Mouse (Mus musculus): ENCODE measurements around the gene Pgrmc1.
A peak's percentile ranks its signal among the peaks of the same experiment; 100 is the strongest.
"Not testable (repeated sequence)": the region's sequence is repeated elsewhere in the genome, so short reads cannot be mapped to it uniquely, and the experiment has no call there.

Gene Pgrmc1

GRCm38 (mm10) chrX:36597707-36598389, at the start of gene Pgrmc1:
TSS of gene Pgrmc1 (plus strand) at chrX:36598206.
- peak; percentile 82 for DNase-seq

DNA sequence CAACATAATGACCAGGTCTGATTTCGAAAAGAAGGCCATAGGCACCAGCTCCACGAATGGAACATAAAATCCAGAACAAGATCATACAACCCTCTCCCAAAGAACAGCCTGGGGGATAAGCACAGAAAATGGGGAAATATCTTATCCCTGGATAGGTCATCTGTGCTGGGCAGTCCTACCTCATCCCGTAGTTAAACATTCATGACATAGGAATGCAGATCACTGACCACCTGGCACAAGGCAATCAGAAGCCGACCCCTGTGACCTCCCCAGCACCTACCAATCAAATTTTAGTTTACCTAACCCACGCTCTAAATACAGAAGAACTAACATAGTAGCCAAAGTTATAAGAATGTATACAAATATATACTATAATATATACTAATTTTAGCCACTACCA, 49.2 kb upstream of the Pgrmc1 start:
- no peak for DNase-seq

- peak; percentile 7 for DNase-seq
These were observed 47.1 kb upstream of the Pgrmc1 start for GRCm38 (mm10) chrX:36550906-36551305.

DNA sequence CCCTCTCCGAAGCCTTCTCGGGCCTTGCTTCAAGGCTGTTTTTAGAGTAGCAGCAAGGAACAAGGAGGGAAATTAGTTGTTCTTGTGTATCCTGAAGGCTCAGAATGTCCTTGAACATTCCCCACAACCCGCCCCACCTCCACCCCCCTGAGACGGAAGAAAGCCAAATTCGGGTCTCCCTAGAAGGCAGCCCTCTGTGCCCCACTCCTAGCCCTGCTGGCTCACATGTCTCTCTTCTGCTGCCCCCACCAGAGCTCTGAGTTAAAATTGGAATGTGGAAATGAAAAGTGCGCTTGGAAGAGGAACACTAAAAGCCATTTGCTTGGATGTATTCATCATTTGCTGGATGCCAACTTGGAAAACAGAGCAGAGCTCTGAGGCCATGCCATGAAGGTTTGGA, 46.7 kb upstream of the Pgrmc1 start:
- DNase-seq: no peak

DNA sequence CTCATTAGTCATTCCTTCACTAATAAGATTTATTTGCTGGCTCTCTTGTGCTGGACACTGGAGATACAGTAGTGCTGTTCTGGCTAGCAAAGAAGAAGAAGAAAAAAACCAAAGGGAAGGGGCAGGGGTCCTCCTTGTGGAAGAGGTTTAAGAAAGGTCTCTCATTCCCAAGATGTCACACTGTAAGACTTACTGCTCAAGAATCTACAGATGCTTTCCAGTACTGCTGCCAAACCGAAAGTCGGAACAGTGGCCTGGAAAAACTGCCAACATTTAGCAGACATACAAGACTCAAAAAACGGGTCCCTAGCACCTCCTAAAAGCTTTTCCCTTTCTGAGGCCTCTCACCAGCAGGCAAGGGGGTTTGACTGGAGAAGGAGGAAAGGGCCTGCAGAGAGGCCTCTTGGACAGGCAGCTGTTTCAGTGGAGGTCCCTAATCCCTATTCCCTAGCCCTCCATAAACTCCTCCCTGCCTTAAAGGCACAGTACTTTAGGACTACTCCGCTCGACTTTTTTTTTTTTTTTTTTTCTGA, 45.9 kb upstream of the Pgrmc1 start:
- DNase-seq: peak; percentile 52

GRCm38 (mm10) chrX:36552715-36553114, 45.3 kb upstream of the Pgrmc1 start:
- no peak for DNase-seq

- not testable (repeated sequence) for DNase-seq
These were observed 42.8 kb upstream of the Pgrmc1 start for GRCm38 (mm10) chrX:36555196-36555595.

DNA sequence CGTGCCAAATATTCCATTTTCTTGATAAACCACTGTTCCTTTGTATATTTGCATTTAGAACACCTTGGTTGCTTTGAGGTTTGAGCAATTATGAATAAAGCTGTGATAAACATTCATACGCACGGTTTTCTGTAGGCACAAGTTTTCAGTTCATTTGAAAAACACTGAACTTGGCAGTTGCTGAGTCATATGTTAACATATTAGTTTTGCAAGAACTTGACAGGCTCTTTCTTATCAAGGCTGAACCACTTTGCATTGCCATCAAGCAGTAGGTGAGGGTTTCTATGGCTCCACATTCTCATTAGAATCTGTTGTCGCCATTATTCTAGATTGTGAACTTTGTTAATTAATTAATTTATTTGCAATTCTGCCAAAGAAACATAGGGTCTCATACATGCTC, 37.8 kb upstream of the Pgrmc1 start:
- DNase-seq: no peak

DNA sequence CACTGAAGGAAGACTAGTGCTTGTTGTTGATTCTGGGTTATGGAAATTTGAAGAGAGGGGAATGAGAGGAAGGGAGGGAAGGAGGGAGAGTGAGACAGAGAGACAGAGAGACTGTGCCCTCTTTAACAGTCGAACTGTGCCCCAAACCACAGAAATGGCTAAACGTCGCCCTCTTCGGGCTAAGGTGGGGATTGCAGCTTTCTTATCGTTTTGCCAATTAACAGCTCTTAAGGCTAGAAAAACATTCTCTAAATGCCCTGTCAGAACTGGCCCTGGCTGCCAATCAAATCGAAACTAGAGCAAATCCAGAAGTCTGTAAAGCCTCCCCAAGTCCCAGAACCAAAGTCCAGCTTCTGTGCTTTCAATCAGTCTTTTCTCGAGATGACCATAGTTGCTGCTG, 36.4 kb upstream of the Pgrmc1 start:
- peak; percentile 55 for DNase-seq

GRCm38 (mm10) chrX:36562079-36562478, 35.9 kb upstream of the Pgrmc1 start:
- no peak for DNase-seq

GRCm38 (mm10) chrX:36586629-36587303, 11.2 kb upstream of the Pgrmc1 start:
- no peak for DNase-seq

DNA sequence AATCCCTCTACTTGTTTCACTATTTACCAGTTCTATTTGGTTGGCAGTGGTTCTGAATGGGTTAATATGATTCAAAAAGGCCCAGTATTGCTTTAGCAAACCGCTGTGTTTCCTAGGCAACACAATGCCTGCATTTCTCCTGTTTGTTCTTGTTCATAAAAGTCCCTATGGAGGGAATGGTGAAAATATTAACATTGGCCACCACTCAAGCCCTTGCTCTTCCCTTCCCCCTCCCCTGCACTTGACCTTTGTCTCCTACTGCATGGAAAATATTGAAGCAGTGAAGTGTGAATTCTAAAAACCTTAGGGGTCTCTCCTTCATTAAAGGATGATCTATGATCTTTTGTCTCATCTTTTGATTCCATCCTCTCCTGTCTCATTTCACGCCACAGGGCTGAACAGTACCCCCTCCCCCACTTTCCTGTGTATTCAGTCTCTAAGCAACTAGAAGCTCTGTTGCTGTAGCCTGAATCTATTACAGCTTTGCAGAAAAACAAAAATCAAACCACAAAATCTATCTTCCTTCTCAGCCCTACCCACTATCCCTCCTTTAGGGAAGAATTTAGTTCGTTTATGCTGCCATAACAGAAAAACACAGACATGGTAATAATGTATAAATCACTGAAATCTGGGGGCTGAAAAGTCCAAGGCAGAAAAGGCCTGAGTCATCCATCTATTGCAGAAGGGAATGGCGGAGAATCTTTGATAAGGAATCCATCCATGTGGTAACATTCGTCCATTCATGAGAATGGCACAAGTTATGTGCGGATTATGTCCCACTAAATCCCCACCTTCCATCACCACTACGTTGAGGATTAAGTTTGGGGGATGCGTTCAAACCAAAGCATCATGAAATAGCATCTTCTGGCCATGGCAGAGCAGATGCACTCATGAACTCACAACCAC, 10.4 kb upstream of the Pgrmc1 start:
- no peak for DNase-seq

- no peak for DNase-seq
These were observed 7.7 kb upstream of the Pgrmc1 start for GRCm38 (mm10) chrX:36590266-36590665.

DNA sequence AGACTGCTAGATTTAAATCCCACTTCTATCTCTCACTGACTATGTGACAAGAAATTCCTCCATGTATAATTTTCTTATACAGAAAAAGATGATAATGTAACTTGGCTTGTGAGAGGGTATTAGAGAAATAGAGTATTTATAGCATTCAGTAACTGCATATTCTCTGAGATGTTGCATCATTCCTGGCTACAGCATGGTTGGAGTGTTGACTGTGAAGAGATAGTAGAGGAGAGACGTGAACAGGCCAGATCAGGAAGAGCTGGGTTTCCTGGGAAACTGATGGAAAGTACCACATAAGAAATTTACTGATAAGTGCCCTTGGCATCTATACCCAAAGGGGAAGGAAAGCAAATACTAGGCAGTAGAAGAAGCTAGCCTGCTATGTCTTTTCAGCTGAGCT, 6.9 kb upstream of the Pgrmc1 start:
- no peak for DNase-seq

GRCm38 (mm10) chrX:36591539-36591938, 6.5 kb upstream of the Pgrmc1 start:
- no peak for DNase-seq

GRCm38 (mm10) chrX:36595247-36595646, 2.8 kb upstream of the Pgrmc1 start:
- DNase-seq: no peak

DNA sequence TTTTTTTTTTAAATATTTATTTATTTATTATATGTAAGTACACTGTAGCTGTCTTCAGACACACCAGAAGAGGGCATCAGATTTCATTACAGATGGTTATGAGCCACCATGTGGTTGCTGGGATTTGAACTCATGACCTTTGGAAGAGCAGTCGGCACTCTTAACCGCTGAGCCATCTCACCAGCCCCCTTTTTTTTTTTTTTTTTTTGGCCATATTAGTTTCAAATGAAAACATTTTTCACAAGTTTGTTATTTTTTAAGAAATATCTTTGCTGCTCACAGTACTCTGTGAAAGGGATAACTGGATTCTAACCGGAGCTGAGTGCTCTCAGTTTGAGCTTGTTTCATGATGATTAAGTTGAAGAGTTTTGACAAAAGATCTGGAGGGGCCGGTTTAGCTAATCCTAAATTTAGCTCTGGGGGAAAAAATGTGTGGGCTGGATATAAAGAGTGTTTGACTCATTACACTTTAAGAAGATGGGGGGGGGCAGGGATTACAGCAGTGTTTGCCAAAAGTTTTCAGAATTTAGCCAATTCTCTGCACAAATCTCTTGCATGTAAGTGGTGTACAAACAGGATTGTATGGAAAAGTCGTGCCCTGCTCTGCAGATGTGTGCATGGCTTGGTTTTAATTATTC, 1.4 kb upstream of the Pgrmc1 start:
- DNase-seq: not testable (repeated sequence)

DNA sequence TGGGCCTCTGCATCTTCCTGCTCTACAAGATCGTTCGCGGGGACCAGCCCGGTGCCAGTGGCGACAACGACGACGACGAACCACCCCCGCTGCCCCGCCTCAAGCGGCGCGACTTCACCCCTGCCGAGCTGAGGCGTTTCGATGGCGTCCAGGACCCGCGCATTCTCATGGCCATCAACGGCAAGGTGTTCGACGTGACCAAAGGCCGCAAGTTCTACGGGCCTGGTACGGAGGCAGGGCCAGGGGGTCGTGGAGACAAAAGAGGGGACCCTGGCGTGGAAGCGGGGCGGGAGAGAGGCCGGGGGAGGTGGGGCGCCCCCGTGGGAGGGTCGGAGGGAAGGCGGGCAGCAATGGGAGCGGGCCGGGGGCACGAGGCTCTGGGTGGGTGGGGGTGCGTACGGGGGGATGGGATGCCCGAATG, 394 bp downstream of the Pgrmc1 start:
- no peak for DNase-seq

DNA sequence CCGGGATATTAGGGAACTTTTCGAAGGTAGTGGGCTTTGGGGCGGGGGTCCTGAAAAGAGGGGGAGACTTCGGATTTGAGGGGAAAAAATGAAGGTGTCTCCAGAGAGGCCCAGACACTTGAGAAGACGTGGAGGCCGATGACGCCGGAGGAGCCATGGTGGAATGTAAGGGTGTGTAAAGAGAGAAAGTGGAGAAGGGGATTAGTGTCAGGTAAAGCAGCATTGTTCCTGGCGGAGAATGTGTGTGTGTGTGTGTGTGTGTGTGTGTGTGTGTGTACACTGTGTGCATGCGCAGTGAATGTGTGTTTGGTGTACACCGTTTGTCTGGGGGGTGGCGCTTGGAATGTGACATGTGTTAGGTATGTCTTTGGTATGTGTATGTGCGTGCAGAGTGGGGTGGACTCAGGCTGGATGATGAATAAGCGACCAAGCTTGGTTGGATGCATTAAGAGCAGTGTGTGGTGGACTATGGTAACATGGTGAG, 897 bp downstream of the Pgrmc1 start:
- DNase-seq: no peak

DNA sequence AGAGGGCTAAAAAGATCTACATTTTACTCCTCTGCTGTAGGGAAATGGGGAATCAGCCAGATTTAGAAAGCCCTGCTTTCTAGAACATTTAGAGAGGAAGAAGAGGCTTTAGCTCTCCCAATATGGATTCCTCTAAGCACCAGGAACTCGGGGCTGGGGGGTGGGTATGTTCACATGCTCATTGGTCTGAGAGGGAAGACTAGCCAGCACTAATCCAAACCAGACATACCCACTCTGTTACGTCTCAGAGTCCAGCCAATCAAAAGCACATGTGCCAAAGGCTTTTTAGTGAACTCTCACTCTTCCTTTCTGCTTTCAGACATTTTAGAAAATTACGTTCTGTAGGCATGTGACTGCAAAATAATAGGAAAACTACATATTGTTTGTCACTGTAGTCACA, 1.6 kb downstream of the Pgrmc1 start:
- DNase-seq: no peak

GRCm38 (mm10) chrX:36600066-36600465, 2.1 kb downstream of the Pgrmc1 start:
- DNase-seq: no peak

- DNase-seq: no peak
These were observed 4.9 kb downstream of the Pgrmc1 start for GRCm38 (mm10) chrX:36602926-36603325.

DNA sequence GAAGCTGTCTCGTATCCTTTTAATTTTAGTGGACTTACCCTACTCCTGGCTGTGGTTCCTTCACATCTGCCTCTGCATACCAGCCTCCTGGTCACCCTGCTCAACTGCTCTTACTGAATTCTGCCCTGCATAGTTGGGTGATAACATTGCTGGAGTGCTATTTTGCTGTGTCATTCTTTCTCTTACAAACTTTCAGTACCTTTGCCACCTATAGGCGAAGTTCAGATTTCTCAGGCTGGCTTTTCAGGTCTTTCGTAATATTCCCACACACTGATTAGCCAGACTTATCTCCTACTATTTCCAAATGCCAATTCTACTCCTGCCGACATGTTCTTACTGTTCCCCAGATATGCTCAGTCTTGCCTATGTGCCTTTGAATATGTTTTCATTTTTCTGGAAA, 6.0 kb downstream of the Pgrmc1 start:
- DNase-seq: no peak
